Mouse (Mus musculus) small intestine, adult 2 months (tissue): ENCODE measurements around the gene Dgka.

Experiments
- CTCF ChIP-seq: fragments of 200-500 bp; IDR thresholded peaks from 2 replicates; pipeline ENCODE4 v1.5.1; 2012; ENCODE audit warnings: low read depth, mild to moderate bottlenecking, control low read depth, inconsistent platforms, low read length, moderate library complexity, mixed read lengths; ENCODE audit not compliant: insufficient replicate concordance, insufficient read length; ENCODE audit errors: extremely low read depth
- POLR2A ChIP-seq: fragments of 200-500 bp; IDR thresholded peaks from 2 replicates; pipeline ENCODE4 v1.6.1; 2012; ENCODE audit warnings: low read depth, mild to moderate bottlenecking, control low read depth, inconsistent platforms, low read length, moderate library complexity

GRCm38 (mm10) chr10:128728059-128728458 is 16.6 kb downstream of the Dgka start:
- TF ChIP-seq CTCF: no peak
- TF ChIP-seq POLR2A: no peak
